Comparison of ENCODE assay signal across 7 mouse cellular contexts in the genomic region with DNA sequence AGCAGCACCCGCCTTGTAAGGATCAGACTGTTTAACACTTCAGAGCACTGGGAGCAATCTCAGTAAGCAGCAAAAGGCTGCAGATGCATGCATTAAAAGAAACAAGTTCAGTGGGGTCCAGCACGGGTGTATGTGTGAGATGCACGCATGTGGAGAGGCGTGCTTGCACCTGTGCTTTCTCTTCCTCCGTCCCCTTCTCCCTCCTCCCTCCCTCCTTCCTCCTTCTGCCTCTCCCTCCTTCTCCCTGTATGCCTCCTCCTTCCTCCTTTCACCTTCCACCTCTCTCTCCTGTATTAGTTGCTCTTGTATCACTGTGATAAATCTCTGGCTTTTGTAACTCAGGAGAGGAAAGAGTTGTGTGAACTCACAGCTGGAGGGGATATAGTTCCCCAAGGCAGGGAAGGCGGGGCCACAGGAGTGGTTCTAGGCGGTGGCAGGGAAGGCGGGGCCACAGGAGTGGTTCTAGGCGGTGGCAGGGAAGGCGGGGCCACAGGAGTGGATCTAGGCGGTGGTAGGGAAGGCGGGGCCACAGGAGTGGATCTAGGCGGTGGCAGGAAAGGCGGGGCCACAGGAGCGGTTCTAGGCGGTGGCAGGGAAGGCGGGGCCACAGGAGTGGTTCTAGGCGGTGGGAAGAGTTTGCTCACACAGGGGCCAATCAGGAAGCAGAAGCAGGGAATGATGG.
DNase-seq lines count a peak whose midpoint lies in the region; ATAC-seq and TF ChIP-seq lines count a peak whose summit lies in the region.

No protein-coding gene starts in this region.

- H3K27ac ChIP-seq in heart, postnatal 0 days (ENCODE audit: low read depth), result no peak overlapping the region
- H3K27ac ChIP-seq in limb, embryonic 10.5 days, result no peak overlapping the region
- no peak overlapping the region for H3K27ac ChIP-seq in midbrain, embryonic 12.5 days (replicated peaks)

- no peaks in the 10 kb centered on the region for H3K9me3 ChIP-seq in heart, postnatal 0 days (replicated peaks; ENCODE audit: control insufficient read depth, low read length)
- H3K9me3 ChIP-seq in limb, embryonic 10.5 days (replicated peaks), result no peaks in the 10 kb centered on the region
- no peaks in the 10 kb centered on the region for H3K9me3 ChIP-seq in midbrain, embryonic 12.5 days

- H3K4me1 ChIP-seq in heart, postnatal 0 days (ENCODE audit: control insufficient read depth, insufficient read depth), result no peaks in the 10 kb centered on the region; the same call in 1 of the 2 replicates
- peaks cover 7% of the 10 kb centered on the region for H3K4me1 ChIP-seq in limb, embryonic 10.5 days
- 0 out of 2 replicates have a peak, but pooled peaks cover 12% of the 10 kb centered on the region for H3K4me1 ChIP-seq in midbrain, embryonic 12.5 days

- no peak overlapping the region for H3K9ac ChIP-seq in heart, postnatal 0 days (replicated peaks; ENCODE audit: low read depth, low read length)
- no peak overlapping the region for H3K9ac ChIP-seq in midbrain, embryonic 12.5 days (replicated peaks)

- DNase-seq in CD8-positive naive resting alpha-beta T cell, adult 2 months (ENCODE audit: low read depth in 2 of 2, low spot score in 2 of 2), result peak; percentile 3 to 25
- DNase-seq in WW6 (ENCODE audit: low read depth, low spot score), result peak; percentile 61
- DNase-seq in heart, postnatal 0 days (ENCODE audit: low spot score), result peak; percentile 21
- peak; percentile 61 for DNase-seq in limb, embryonic 10.5 days (ENCODE audit: low spot score)
- DNase-seq in thymus, adult 18-20 months, result peak; percentile 45 to 60
- DNase-seq in cerebellum, postnatal 4 days (ENCODE audit: low spot score in 2 of 2), result no peak

- 4% methylated on average over 18 of the region's 18 CpGs for WGBS in heart, postnatal 0 days
- WGBS in limb, embryonic 10.5 days, result 6% methylated on average over 18 of the region's 18 CpGs
- WGBS in midbrain, embryonic 12.5 days, result 4% methylated on average over 18 of the region's 18 CpGs

- peak; percentile 58 for ATAC-seq in heart, postnatal 0 days (ENCODE audit: insufficient read depth, low read depth)
- ATAC-seq in midbrain, embryonic 12.5 days (ENCODE audit: low FRiP score, low read depth), result peak; percentile 66; the same call in 1 of the 2 replicates

- H3K4me3 ChIP-seq in heart, postnatal 0 days (ENCODE audit: low read depth, low read length), result no peak overlapping the region
- peak overlapping the region; percentile 24; the same call in 1 of the 2 replicates for H3K4me3 ChIP-seq in limb, embryonic 10.5 days
- no peak overlapping the region for H3K4me3 ChIP-seq in midbrain, embryonic 12.5 days

- no peak overlapping the region for H3K4me2 ChIP-seq in heart, postnatal 0 days (ENCODE audit: low read depth, low read length)
- H3K4me2 ChIP-seq in midbrain, embryonic 12.5 days (replicated peaks), result peak overlapping the region; percentile 26

- TF ChIP-seq CTCF in heart, postnatal 0 days (IDR thresholded peaks at IDR 0.05; ENCODE audit: low read depth), result no peak

- H3K36me3 ChIP-seq in heart, postnatal 0 days (replicated peaks; ENCODE audit: control insufficient read depth, insufficient read depth, low read length), result no peaks in the 10 kb centered on the region
- H3K36me3 ChIP-seq in limb, embryonic 10.5 days, result no peaks in the 10 kb centered on the region
- H3K36me3 ChIP-seq in midbrain, embryonic 12.5 days, result no peaks in the 10 kb centered on the region

- H3K27me3 ChIP-seq in heart, postnatal 0 days (ENCODE audit: control insufficient read depth, insufficient read depth, low read length), result no peaks in the 10 kb centered on the region
- peaks cover 5% of the 10 kb centered on the region for H3K27me3 ChIP-seq in limb, embryonic 10.5 days (ENCODE audit: low read depth, poor library complexity, severe bottlenecking)
- peaks cover 16% of the 10 kb centered on the region for H3K27me3 ChIP-seq in midbrain, embryonic 12.5 days

- no peak for TF ChIP-seq EP300 in heart, postnatal 0 days (IDR thresholded peaks at IDR 0.05; ENCODE audit: low read depth)

Comparison
In these comparisons a context has a peak if more than half of its experiments do, and no peak if none do; other contexts are left out.
1. DNase-seq: peak in CD8-positive naive resting alpha-beta T cell, adult 2 months (2 of 2), WW6 (single experiment), heart, postnatal 0 days (single experiment), limb, embryonic 10.5 days (single experiment) and thymus, adult 18-20 months (2 of 2); none in cerebellum, postnatal 4 days (0 of 2).